Mouse (Mus musculus) inflammation-experienced regulatory T-cells, adult 16 weeks (primary cell): Measurements from ENCODE around the gene Fam53a. TPM values are rescaled to one million over a fixed set of nuclear protein-coding genes. Genes with fewer than 3 reads are reported as not detected.

Source experiments
- polyA plus RNA-seq: library from polyadenylated mRNA; unstranded; fragments of 100-300 nt; shearing (Covaris generic); gene quantifications from one replicate; pipeline ENCODE4 v1.2.1, GENCODE M21; 2017

Gene Fam53a
- polyA plus RNA-seq = 35.3 TPM

DNA sequence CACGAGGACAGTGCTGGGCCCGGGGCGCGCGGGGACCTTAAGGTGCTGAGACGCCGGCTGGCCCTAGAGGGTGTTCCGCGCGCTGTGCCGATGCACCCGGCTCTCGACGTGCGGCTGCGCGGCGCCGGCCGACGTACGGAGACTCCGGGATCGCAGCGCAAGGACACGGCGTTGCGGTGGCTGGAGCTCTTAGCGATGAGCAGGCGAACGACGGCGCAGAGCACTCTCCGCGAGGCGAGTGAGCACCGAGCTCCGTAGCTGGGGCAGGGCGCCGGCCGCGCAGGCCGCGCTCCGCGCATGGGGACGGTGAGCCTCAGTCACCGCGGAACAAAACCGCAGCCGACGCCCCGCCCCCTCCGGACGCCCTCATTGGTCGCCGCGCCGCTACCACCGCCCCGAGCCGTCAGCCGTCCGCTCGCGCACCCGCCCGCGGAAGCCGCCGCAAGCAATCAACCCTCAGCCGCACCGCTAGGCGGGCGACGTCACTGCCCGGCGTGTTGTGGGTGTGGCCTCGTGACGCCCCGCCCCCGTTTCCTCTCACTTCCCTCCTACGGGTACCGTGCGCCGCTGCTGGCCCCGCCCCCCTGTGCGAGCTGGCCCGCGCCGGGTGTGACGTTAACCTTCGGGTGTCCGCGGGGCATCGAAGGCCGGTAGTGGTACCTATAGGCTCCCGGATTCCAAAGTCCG lies at the start of gene Fam53a, which contains the start of gene Gm9903:
TSS of gene Fam53a (minus strand) at position 335 of the 687 bp plus-strand sequence.
TSS of gene Gm9903 (plus strand) at position 625 of the 687 bp plus-strand sequence.

GRCm38 (mm10) chr5:33657787-33658663 lies 28.6 kb upstream of the Fam53a start, which contains the start of the genes Tacc3 and Tmem129:
Tacc3 (plus strand) TSS chr5:33658128.
Tmem129 (minus strand) TSS chr5:33658416.

GRCm38 (mm10) chr5:33651921-33652782 lies 22.7 kb upstream of the Fam53a start, which contains the start of gene Slbp:
Slbp (minus strand) TSS chr5:33652574.

Other genes starting within 250 kb of the Fam53a start
- gene Nkx1-1, start 195.7 kb downstream of the Fam53a start, polyA plus RNA-seq = not detected
- 1.2 TPM for gene Gm9903, start 290 bp upstream of the Fam53a start, polyA plus RNA-seq
- gene Slbp, start 22.9 kb upstream of the Fam53a start, polyA plus RNA-seq = 192 TPM
- gene Tacc3, start 28.5 kb upstream of the Fam53a start, polyA plus RNA-seq = 28.5 TPM
- gene Tmem129, start 28.8 kb upstream of the Fam53a start, polyA plus RNA-seq = 38.2 TPM
- gene Fgfr3, start 92.0 kb upstream of the Fam53a start, polyA plus RNA-seq = not detected
- 35.7 TPM for gene Letm1, start 153.2 kb upstream of the Fam53a start, polyA plus RNA-seq
- gene Nsd2, start 191.1 kb upstream of the Fam53a start, polyA plus RNA-seq = 10.4 TPM